Mouse (Mus musculus) intestine, postnatal 0 days (tissue): ENCODE measurements at regions not wholly inside any gene's neighbourhood (a gene's known extent, or its start where the extent isn't known, plus 50 kb on each side); places are given as distances from the start of the nearest gene placed in this dataset.

Experiments
- ATAC-seq: fragments of 200-750 bp; cut with Nextera tagmentation; 2 replicates; pipeline ENCODE4 v1.8.0; 2017; ENCODE audit warnings: mild to moderate bottlenecking, moderate TSS enrichment, moderate library complexity
- H3K27ac ChIP-seq: fragments of 300-500 bp; sonication (generic); 2 replicates; pipeline ENCODE4 v1.5.1; 2014; ENCODE audit warnings: mild to moderate bottlenecking, low read depth, low read length, moderate library complexity
- H3K27me3 ChIP-seq: fragments of 300-500 bp; sonication (generic); replicated peaks from 2 replicates; pipeline ENCODE4 v1.6.1; 2014; ENCODE audit warnings: low read length, mixed read lengths; ENCODE audit not compliant: control insufficient read depth, insufficient read depth
- H3K36me3 ChIP-seq: fragments of 300-500 bp; sonication (generic); 2 replicates; pipeline ENCODE4 v1.6.1; 2014; ENCODE audit warnings: mild to moderate bottlenecking, moderate library complexity; ENCODE audit not compliant: control insufficient read depth, insufficient read depth
- H3K4me1 ChIP-seq: fragments of 300-500 bp; sonication (generic); replicated peaks from 2 replicates; pipeline ENCODE4 v1.6.1; 2014; ENCODE audit warnings: antibody characterized with exemption, low read length, mixed read lengths; ENCODE audit not compliant: control insufficient read depth, insufficient read depth
- H3K4me2 ChIP-seq: fragments of 300-500 bp; sonication (generic); replicated peaks from 2 replicates; pipeline ENCODE4 v1.6.1; 2014; ENCODE audit warnings: low read depth, mild to moderate bottlenecking, moderate library complexity
- H3K4me3 ChIP-seq: fragments of 300-500 bp; sonication (generic); 2 replicates; pipeline ENCODE4 v1.5.1; 2014; ENCODE audit warnings: low read depth, low read length
- H3K9ac ChIP-seq: fragments of 300-500 bp; sonication (generic); 2 replicates; pipeline ENCODE4 v1.6.1; 2014; ENCODE audit warnings: mild to moderate bottlenecking, low read depth, low read length
- H3K9me3 ChIP-seq: fragments of 300-500 bp; sonication (generic); 2 replicates; pipeline ENCODE4 v1.6.1; 2016; ENCODE audit warnings: mixed run types; ENCODE audit not compliant: control insufficient read depth
- CTCF ChIP-seq: sonication (generic); IDR thresholded peaks from 2 replicates; pipeline ENCODE4 v1.5.1; 2016; ENCODE audit warnings: low read depth, mild to moderate bottlenecking, control low read depth, antibody characterized with exemption, moderate library complexity
- WGBS: fragments of 180-500 bp; shearing (Covaris S2); extraction: QIAGEN DNeasy Blood & Tissue Kit; methylation state at CpG from one replicate; pipeline ENCODE4 v1.1.7; 2014; 5-methylcytosine and 5-hydroxymethylcytosine counted together

GRCm38 (mm10) chr13:37678251-37678650 lies 99.9 kb upstream of the Rreb1 start:
- H3K27ac ChIP-seq = no peak overlapping the region
- H3K36me3 ChIP-seq = no peaks in the 10 kb centered on the region
- no peak for TF ChIP-seq CTCF
- H3K4me3 ChIP-seq = no peak overlapping the region
- H3K4me1 ChIP-seq = no peaks in the 10 kb centered on the region
- H3K27me3 ChIP-seq = no peaks in the 10 kb centered on the region
- ATAC-seq = no peak
- H3K9me3 ChIP-seq = no peaks in the 10 kb centered on the region
- H3K9ac ChIP-seq = no peak overlapping the region
- H3K4me2 ChIP-seq = no peak overlapping the region
- 75% methylated on average over 12 of the region's 12 CpGs for WGBS

GRCm38 (mm10) chr13:37678772-37679171 lies 99.4 kb upstream of the Rreb1 start:
- no peaks in the 10 kb centered on the region for H3K4me1 ChIP-seq
- no peaks in the 10 kb centered on the region for H3K36me3 ChIP-seq
- no peak overlapping the region for H3K4me3 ChIP-seq
- ATAC-seq = no peak
- no peaks in the 10 kb centered on the region for H3K9me3 ChIP-seq
- H3K4me2 ChIP-seq = no peak overlapping the region
- no peaks in the 10 kb centered on the region for H3K27me3 ChIP-seq
- no peak for TF ChIP-seq CTCF
- H3K27ac ChIP-seq = no peak overlapping the region
- H3K9ac ChIP-seq = no peak overlapping the region
- WGBS = 92% methylated on average over 9 of the region's 9 CpGs

GRCm38 (mm10) chr13:37680837-37681619 lies 97.2 kb upstream of the Rreb1 start:
- no peak for TF ChIP-seq CTCF
- H3K4me1 ChIP-seq = no peaks in the 10 kb centered on the region
- no peak overlapping the region for H3K27ac ChIP-seq
- no peak for ATAC-seq
- no peaks in the 10 kb centered on the region for H3K36me3 ChIP-seq
- H3K9ac ChIP-seq = no peak overlapping the region
- 52% methylated on average over 4 of the region's 4 CpGs for WGBS
- no peaks in the 10 kb centered on the region for H3K9me3 ChIP-seq
- no peak overlapping the region for H3K4me2 ChIP-seq
- no peaks in the 10 kb centered on the region for H3K27me3 ChIP-seq
- no peak overlapping the region for H3K4me3 ChIP-seq

DNA sequence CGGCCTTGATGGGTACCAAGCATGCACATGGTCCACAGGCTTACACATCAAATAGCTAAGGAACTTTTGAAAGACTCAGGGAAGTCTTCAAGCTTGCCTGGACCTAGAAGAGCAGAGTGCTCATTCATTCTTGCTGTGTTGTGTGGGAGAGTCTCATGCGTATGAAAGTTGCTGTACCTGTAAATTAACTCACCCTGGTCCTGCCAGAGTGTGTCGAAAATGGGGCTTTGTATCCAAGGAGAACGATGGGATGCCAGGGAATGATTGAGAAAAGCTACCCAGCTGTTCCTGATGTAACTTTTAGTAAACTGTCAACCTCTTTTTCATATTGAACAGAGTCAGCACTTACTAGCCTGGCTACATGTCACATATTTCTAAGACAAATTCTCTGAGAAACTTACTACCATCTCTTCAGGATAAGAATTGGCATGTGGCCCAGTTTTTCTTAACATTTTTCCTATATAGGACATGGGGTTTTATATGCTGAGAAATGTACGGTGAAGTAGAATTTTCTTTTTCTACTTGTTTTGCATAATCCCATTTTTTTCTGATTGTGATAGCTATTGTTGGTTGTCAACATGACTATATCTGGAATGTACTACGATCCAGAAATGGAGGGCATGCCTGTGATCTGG lies 95.0 kb upstream of the Rreb1 start:
- no peak for TF ChIP-seq CTCF
- no peak for ATAC-seq
- 81% methylated on average over 6 of the region's 6 CpGs for WGBS

GRCm38 (mm10) chr13:37685617-37686016 lies 92.6 kb upstream of the Rreb1 start:
- no peaks in the 10 kb centered on the region for H3K36me3 ChIP-seq
- H3K4me3 ChIP-seq = no peak overlapping the region
- H3K27me3 ChIP-seq = no peaks in the 10 kb centered on the region
- no peaks in the 10 kb centered on the region for H3K9me3 ChIP-seq
- no peak overlapping the region for H3K4me2 ChIP-seq
- no peak overlapping the region for H3K9ac ChIP-seq
- TF ChIP-seq CTCF = no peak
- H3K4me1 ChIP-seq = no peaks in the 10 kb centered on the region
- 74% methylated on average over 2 of the region's 2 CpGs for WGBS
- ATAC-seq = no peak
- H3K27ac ChIP-seq = no peak overlapping the region

More for the DNA sequence above, 95.0 kb upstream of the Rreb1 start:
- Histone ChIP-seq H3K9ac (no peak overlapping the region), H3K4me3 (no peak overlapping the region), H3K27ac (no peak overlapping the region), H3K4me1 (no peaks in the 10 kb centered on the region), H3K27me3 (no peaks in the 10 kb centered on the region), H3K36me3 (no peaks in the 10 kb centered on the region), H3K4me2 (no peak overlapping the region), H3K9me3 (no peaks in the 10 kb centered on the region)

- Histone ChIP-seq H3K27me3 (no peaks in the 10 kb centered on the region), H3K4me2 (no peak overlapping the region), H3K4me1 (no peaks in the 10 kb centered on the region), H3K4me3 (no peak overlapping the region), H3K9ac (no peak overlapping the region), H3K27ac (no peak overlapping the region), H3K9me3 (no peaks in the 10 kb centered on the region), H3K36me3 (no peaks in the 10 kb centered on the region)
- ATAC-seq = peak; percentile 77
- 31% methylated on average over 2 of the region's 2 CpGs for WGBS
- TF ChIP-seq CTCF = no peak
Measured at GRCm38 (mm10) chr13:37686109-37686508, 92.1 kb upstream of the Rreb1 start.
